Mouse (Mus musculus): ENCODE data around the gene Megf6.

DNA sequence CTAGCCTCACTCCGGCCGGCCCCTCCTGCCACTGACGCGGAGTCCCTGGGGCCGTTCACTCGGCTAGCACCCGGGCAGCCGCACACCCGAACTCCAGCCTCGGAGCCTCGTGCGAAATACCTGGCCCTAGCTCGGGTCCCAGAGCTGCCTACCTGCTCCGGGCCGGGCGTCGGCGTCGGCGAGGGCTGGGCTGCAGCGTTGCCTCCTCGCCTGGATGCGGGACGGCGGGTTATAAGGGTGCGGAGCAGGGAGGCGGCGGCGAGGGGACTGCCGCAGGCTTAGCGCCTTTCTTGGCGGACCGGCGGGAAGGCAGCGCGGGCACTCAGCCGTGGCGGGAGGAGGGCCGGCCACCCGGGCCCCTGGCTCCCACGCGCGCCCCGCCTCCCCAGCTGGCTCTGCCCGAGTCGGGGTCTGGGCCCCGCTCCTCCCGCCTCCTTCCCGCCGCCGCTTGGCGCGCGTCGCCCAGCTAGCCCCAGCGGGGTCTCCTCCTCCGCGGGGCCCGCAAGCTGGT lies 30.8 kb upstream of the Megf6 start:
- TF ChIP-seq CTCF (IDR thresholded peaks at IDR 0.05; ENCODE audit: borderline replicate concordance, control insufficient read depth, extremely low read depth, insufficient read depth, low read length, poor library complexity), result no peak
- no peak for TF ChIP-seq POLR2A (IDR thresholded peaks at IDR 0.05; ENCODE audit: control insufficient read depth, extremely low read depth, insufficient read depth, low read length, poor library complexity)
